In the genomic region with DNA sequence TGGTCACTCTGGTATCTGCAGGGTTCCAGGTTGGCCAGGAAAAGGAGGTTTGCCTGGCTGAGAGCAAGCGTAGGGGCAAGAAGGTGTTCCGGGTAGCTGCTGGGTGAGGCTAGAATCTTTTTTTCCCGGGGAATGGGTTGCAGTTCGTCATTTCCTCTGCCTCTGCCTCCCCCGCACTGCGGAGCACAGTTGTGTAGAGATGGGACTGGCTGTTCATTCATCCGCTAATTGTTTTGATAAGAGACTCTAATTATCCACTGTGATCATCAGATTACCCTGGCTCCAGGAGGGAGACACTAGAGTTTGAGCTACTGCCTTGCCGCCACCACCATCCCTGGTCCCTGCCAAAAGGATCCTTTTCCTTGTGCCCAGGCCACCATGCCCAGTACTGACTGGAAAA, we compare ENCODE assay signal across 10 mouse cellular contexts.
DNase-seq lines count a peak whose midpoint lies in the region; ATAC-seq lines count a peak whose summit lies in the region.
"Had no signal": no experiment of that assay in that cellular context is flagged by ENCODE, and none has a peak within 500 bp of the region (broad histone marks: within the 10 kb centered on the region; RNA-seq: fewer than 3 reads in every experiment).

No protein-coding gene starts in this region.

- H3K36me3 ChIP-seq in kidney, embryonic 14.5 days (ENCODE audit: control insufficient read depth, insufficient read depth, low read length), result 0 out of 2 replicates have a peak, but pooled peaks cover 2% of the 10 kb centered on the region
- no peaks in the 10 kb centered on the region for H3K36me3 ChIP-seq in heart, embryonic 15.5 days
- no peaks in the 10 kb centered on the region for H3K36me3 ChIP-seq in midbrain, embryonic 11.5 days (ENCODE audit: control insufficient read depth, insufficient read depth, low read length)

- WGBS in kidney, embryonic 14.5 days, result 14% methylated on average over 8 of the region's 8 CpGs
- 60% methylated on average over 8 of the region's 8 CpGs for WGBS in heart, embryonic 15.5 days
- WGBS in midbrain, embryonic 11.5 days, result 56% methylated on average over 8 of the region's 8 CpGs

- H3K4me1 ChIP-seq in kidney, embryonic 14.5 days (ENCODE audit: control insufficient read depth, insufficient read depth, low read length), result peaks cover 87% of the 10 kb centered on the region
- H3K4me1 ChIP-seq in heart, embryonic 15.5 days (replicated peaks), result peaks cover 48% of the 10 kb centered on the region
- peaks cover 75% of the 10 kb centered on the region for H3K4me1 ChIP-seq in midbrain, embryonic 11.5 days (ENCODE audit: control insufficient read depth, insufficient read depth, low read length)

- H3K9me3 ChIP-seq in kidney, embryonic 14.5 days (ENCODE audit: control insufficient read depth, low read length), result no peaks in the 10 kb centered on the region
- H3K9me3 ChIP-seq in heart, embryonic 15.5 days (replicated peaks), result no peaks in the 10 kb centered on the region
- no peaks in the 10 kb centered on the region for H3K9me3 ChIP-seq in midbrain, embryonic 11.5 days (ENCODE audit: control insufficient read depth, low read length)

- DNase-seq in kidney, adult 8-10 months, result no peak
- peak; percentile 63 for DNase-seq in brain, adult 2 months (ENCODE audit: low read depth, low spot score)
- DNase-seq in midbrain, embryonic 11.5 days (ENCODE audit: low spot score, missing footprints), result no peak
- no peak for DNase-seq in adrenal gland, postnatal 14 days
- no peak for DNase-seq in thymus, postnatal 10 days (ENCODE audit: low spot score in 2 of 2)
- no peak for DNase-seq in cerebellum, postnatal 4 days (ENCODE audit: low spot score in 2 of 2)
- DNase-seq: kidney, postnatal 14 days; lung, adult 18-20 months had no signal

- no peak overlapping the region for H3K4me3 ChIP-seq in kidney, embryonic 14.5 days (ENCODE audit: low read length)
- no peak overlapping the region for H3K4me3 ChIP-seq in heart, embryonic 15.5 days
- H3K4me3 ChIP-seq in midbrain, embryonic 11.5 days (ENCODE audit: low read depth, low read length), result no peak overlapping the region

- no peak overlapping the region for H3K9ac ChIP-seq in kidney, embryonic 14.5 days (ENCODE audit: low read depth, low read length)
- no peak overlapping the region for H3K9ac ChIP-seq in heart, embryonic 15.5 days
- H3K9ac ChIP-seq in midbrain, embryonic 11.5 days (ENCODE audit: low read length), result peak overlapping the region; percentile 22; the same call in 1 of the 2 replicates

- H3K4me2 ChIP-seq in kidney, embryonic 14.5 days (replicated peaks; ENCODE audit: low read depth, low read length), result no peak overlapping the region; the same call in 1 of the 2 replicates
- no peak overlapping the region for H3K4me2 ChIP-seq in heart, embryonic 15.5 days
- H3K4me2 ChIP-seq in midbrain, embryonic 11.5 days, result no peak overlapping the region

- H3K27ac ChIP-seq in kidney, embryonic 14.5 days (ENCODE audit: low read depth, low read length), result peak overlapping the region; percentile 85
- H3K27ac ChIP-seq in heart, embryonic 15.5 days, result peak overlapping the region; percentile 7; the same call in 1 of the 2 replicates
- peak overlapping the region; percentile 57; the same call in 1 of the 2 replicates for H3K27ac ChIP-seq in midbrain, embryonic 11.5 days (ENCODE audit: low read depth, low read length)

- no peaks in the 10 kb centered on the region for H3K27me3 ChIP-seq in kidney, embryonic 14.5 days (ENCODE audit: control insufficient read depth, insufficient read depth, low read length)
- no peaks in the 10 kb centered on the region for H3K27me3 ChIP-seq in heart, embryonic 15.5 days
- H3K27me3 ChIP-seq in midbrain, embryonic 11.5 days (ENCODE audit: control insufficient read depth, insufficient read depth, low read length), result no peaks in the 10 kb centered on the region

- ATAC-seq in kidney, embryonic 14.5 days (ENCODE audit: low FRiP score, low TSS enrichment), result peak; percentile 44
- no peak for ATAC-seq in heart, embryonic 15.5 days (replicated peaks; ENCODE audit: insufficient number of reproducible peaks, insufficient read depth, low FRiP score, low read depth)
- no peak for ATAC-seq in midbrain, embryonic 11.5 days (ENCODE audit: low FRiP score)

Comparison
In these comparisons a context has a peak if more than half of its experiments do, and no peak if none do; other contexts are left out.
1. H3K27ac ChIP-seq: peak in every context shown above with its lines; median percentile 85 in kidney, embryonic 14.5 days; 57 in midbrain, embryonic 11.5 days; 7 in heart, embryonic 15.5 days.